Mouse (Mus musculus) kidney, adult 2 months (tissue): ENCODE results near the gene Sphk2. TPM values are rescaled to one million over a fixed set of nuclear protein-coding genes. Genes with fewer than 3 reads are reported as not detected.

ENCODE experiments used
- DNase-seq: peaks from one replicate; pipeline ENCODE4 v3.0.0; 2021
- H3K27ac ChIP-seq: fragments of 200-500 bp; 2 replicates; pipeline ENCODE4 v1.5.1; 2012; ENCODE audit warnings: low read depth, low read length, control low read depth, inconsistent platforms; ENCODE audit not compliant: insufficient read depth
- H3K27me3 ChIP-seq: fragments of 200-500 bp; replicated peaks from 2 replicates; pipeline ENCODE4 v1.6.1; 2012; ENCODE audit warnings: mild to moderate bottlenecking, moderate library complexity, low read length, inconsistent platforms; ENCODE audit not compliant: control insufficient read depth, insufficient read depth
- H3K36me3 ChIP-seq: fragments of 200-500 bp; 2 replicates; pipeline ENCODE4 v1.6.1; 2012; ENCODE audit warnings: mild to moderate bottlenecking, moderate library complexity, low read length, inconsistent platforms; ENCODE audit not compliant: control insufficient read depth, insufficient read depth
- H3K4me1 ChIP-seq: fragments of 200-500 bp; 2 replicates; pipeline ENCODE4 v1.6.1; 2011; ENCODE audit warnings: low read length; ENCODE audit not compliant: control insufficient read depth, insufficient read depth
- H3K4me3 ChIP-seq: fragments of 200-500 bp; 2 replicates; pipeline ENCODE4 v1.5.1; 2011; ENCODE audit warnings: mild to moderate bottlenecking, low read depth, low read length, control low read depth; ENCODE audit not compliant: insufficient read depth
- CTCF ChIP-seq: fragments of 200-500 bp; conservative IDR thresholded peaks from 2 replicates; pipeline ENCODE4 v1.5.1; 2011; ENCODE audit warnings: low read depth, mild to moderate bottlenecking, control low read depth, low read length, moderate library complexity, mixed read lengths; ENCODE audit not compliant: insufficient read depth, insufficient read length
- POLR2A ChIP-seq: fragments of 200-500 bp; IDR thresholded peaks from one replicate; pipeline ENCODE4 v1.6.1; 2011; ENCODE audit warnings: low read depth, low read length, control low read depth
- WGBS: fragments of 180-500 bp; shearing (Covaris S2); methylation state at CpG from one replicate; pipeline ENCODE4 v1.1.7; 2018; 5-methylcytosine and 5-hydroxymethylcytosine counted together
- polyA plus RNA-seq: library from polyadenylated mRNA; depleted of rRNA; stranded (reverse); fragments of >200 nt; gene quantifications from 2 replicates; pipeline ENCODE4 v1.2.3, GENCODE M21; 2012; rRNA removed

Gene Sphk2
- 57.2 and 68.3 TPM in 2 replicates for polyA plus RNA-seq

GRCm38 (mm10) chr7:45717918-45718297 is at the start of gene Sphk2:
Gene Sphk2, minus strand, starts transcription at chr7:45718002.
- Histone ChIP-seq H3K4me3 (peak within 1 kb of the TSS; percentile 90), H3K36me3 (peaks cover 5% of the 10 kb centered on the region; the same call in 1 of the 2 replicates), H3K4me1 (peaks cover 24% of the 10 kb centered on the region), H3K27ac (peak within 1 kb of the TSS; percentile 89), H3K27me3 (no peaks in the 10 kb centered on the region)
- under 1% methylated on average over 41 of the region's 41 CpGs for WGBS
- DNase-seq, result peak; percentile 99
- TF ChIP-seq POLR2A (peak; percentile 96), CTCF (no peak)

GRCm38 (mm10) chr7:45767500-45767899 is 49.7 kb upstream of the Sphk2 start:
- 0 out of 2 replicates have a peak overlapping the region, but pooled peaks have one; percentile 10 for H3K27ac ChIP-seq
- no peaks in the 10 kb centered on the region for H3K36me3 ChIP-seq
- no peaks in the 10 kb centered on the region for H3K27me3 ChIP-seq
- H3K4me3 ChIP-seq, result no peak overlapping the region
- no peak for TF ChIP-seq POLR2A
- TF ChIP-seq CTCF, result no peak
- 97% methylated on average over 6 of the region's 6 CpGs for WGBS
- peaks cover 12% of the 10 kb centered on the region for H3K4me1 ChIP-seq
- no peak for DNase-seq

DNA sequence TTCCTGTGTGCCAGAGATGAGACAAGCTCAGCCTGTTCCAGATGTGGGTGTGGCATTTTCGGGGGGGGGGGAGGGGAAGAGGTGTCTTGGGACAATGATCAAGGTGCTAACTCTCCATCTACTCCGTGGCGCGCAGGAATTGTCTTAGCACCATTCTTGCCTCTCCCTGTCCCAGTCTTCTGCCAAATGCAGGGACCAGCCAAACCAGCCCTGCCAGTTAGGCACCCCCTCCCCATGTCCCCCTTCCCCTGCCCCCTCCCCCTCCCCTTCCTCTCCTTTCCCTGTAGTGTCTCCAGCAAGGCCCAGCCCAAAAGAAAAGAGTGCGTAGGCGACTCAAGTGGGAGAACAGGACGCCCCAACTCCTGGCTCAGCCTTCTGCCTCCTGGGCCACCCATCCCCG is 49.0 kb upstream of the Sphk2 start:
- H3K36me3 ChIP-seq, result no peaks in the 10 kb centered on the region
- 61% methylated on average over 8 of the region's 8 CpGs for WGBS
- H3K4me3 ChIP-seq, result no peak overlapping the region
- H3K4me1 ChIP-seq, result peaks cover 12% of the 10 kb centered on the region
- no peak for TF ChIP-seq POLR2A
- TF ChIP-seq CTCF, result no peak
- DNase-seq, result no peak
- no peak overlapping the region for H3K27ac ChIP-seq
- H3K27me3 ChIP-seq, result no peaks in the 10 kb centered on the region

- no peak for TF ChIP-seq CTCF
- TF ChIP-seq POLR2A, result no peak
- WGBS, result 49% methylated on average over 8 of the region's 8 CpGs
- H3K27me3 ChIP-seq, result no peaks in the 10 kb centered on the region
- peaks cover 10% of the 10 kb centered on the region for H3K4me1 ChIP-seq
- H3K27ac ChIP-seq, result no peak overlapping the region
- DNase-seq, result no peak
- no peak overlapping the region for H3K4me3 ChIP-seq
- no peaks in the 10 kb centered on the region for H3K36me3 ChIP-seq
Observed at GRCm38 (mm10) chr7:45765995-45766394, 48.2 kb upstream of the Sphk2 start.

- Histone ChIP-seq H3K4me3 (no peak overlapping the region), H3K36me3 (no peaks in the 10 kb centered on the region), H3K27ac (no peak overlapping the region), H3K27me3 (no peaks in the 10 kb centered on the region), H3K4me1 (no peaks in the 10 kb centered on the region)
- no peak for DNase-seq
- no peak for TF ChIP-seq POLR2A
- 79% methylated on average over 5 of the region's 5 CpGs for WGBS
Observed at GRCm38 (mm10) chr7:45760151-45760550, 42.3 kb upstream of the Sphk2 start.

DNA sequence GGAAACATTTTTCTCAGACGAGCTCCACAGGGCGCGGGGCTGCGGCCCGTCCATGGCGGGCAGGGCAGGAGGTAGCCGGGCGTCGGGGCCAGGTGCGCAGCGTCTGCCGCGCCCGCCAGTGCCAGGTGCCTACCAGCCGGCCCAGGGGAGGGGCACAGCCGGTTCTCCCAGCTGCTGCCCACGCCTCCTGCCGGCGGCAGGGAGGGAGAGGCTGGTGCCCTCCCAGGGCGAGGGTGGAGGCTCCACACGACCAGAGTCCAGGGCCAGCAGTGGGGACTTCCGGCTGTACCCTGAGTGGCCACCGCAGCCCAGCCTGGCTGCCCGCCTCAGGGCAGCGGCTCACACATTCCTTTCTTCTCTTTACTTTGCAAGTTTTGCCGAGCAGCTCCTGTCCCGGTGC is 41.6 kb upstream of the Sphk2 start:
- Histone ChIP-seq H3K27me3 (no peaks in the 10 kb centered on the region), H3K36me3 (no peaks in the 10 kb centered on the region), H3K4me3 (peak overlapping the region; percentile 24; the same call in 1 of the 2 replicates), H3K4me1 (no peaks in the 10 kb centered on the region), H3K27ac (peak overlapping the region; percentile 25; the same call in 1 of the 2 replicates)
- 9% methylated on average over 26 of the region's 27 CpGs for WGBS
- TF ChIP-seq CTCF (no peak; the same call in 1 of the 2 replicates), POLR2A (no peak)
- DNase-seq, result peak; percentile 87

GRCm38 (mm10) chr7:45755703-45756102 is 37.9 kb upstream of the Sphk2 start:
- WGBS, result 77% methylated on average over 6 of the region's 6 CpGs
- H3K27ac ChIP-seq, result no peak overlapping the region
- DNase-seq, result no peak
- H3K27me3 ChIP-seq, result no peaks in the 10 kb centered on the region
- H3K4me3 ChIP-seq, result no peak overlapping the region
- no peaks in the 10 kb centered on the region; the same call in 1 of the 2 replicates for H3K4me1 ChIP-seq
- no peaks in the 10 kb centered on the region for H3K36me3 ChIP-seq
- TF ChIP-seq CTCF (no peak), POLR2A (no peak)

- no peak overlapping the region for H3K4me3 ChIP-seq
- peaks cover 3% of the 10 kb centered on the region; the same call in 1 of the 2 replicates for H3K4me1 ChIP-seq
- no peaks in the 10 kb centered on the region for H3K36me3 ChIP-seq
- no peak overlapping the region for H3K27ac ChIP-seq
- TF ChIP-seq CTCF, result no peak
- TF ChIP-seq POLR2A, result no peak
- H3K27me3 ChIP-seq, result no peaks in the 10 kb centered on the region
- 33% methylated on average over 9 of the region's 9 CpGs for WGBS
- peak; percentile 52 for DNase-seq
Observed at GRCm38 (mm10) chr7:45750162-45750561, 32.4 kb upstream of the Sphk2 start.
